Mouse (Mus musculus) erythroblast, embryonic 14.5 days (primary cell): ENCODE data around the gene Pcca.

Experiments used
- GATA1 ChIP-seq: IDR thresholded peaks from 2 replicates; pipeline ENCODE4 v1.6.1; 2012; ENCODE audit warnings: low read length, inconsistent platforms, mixed read lengths
- TAL1 ChIP-seq: IDR thresholded peaks from 3 replicates; pipeline ENCODE4 v1.6.1; 2012; ENCODE audit warnings: low read length, inconsistent platforms, mixed read lengths

GRCm38 (mm10) chr14:122687398-122687797 is 153.3 kb downstream of the Pcca start:
- TF ChIP-seq TAL1 (no peak), GATA1 (no peak)
